Mouse (Mus musculus) colon, adult 2 months (tissue): ENCODE results near the gene Gm21973. TPM values are rescaled to one million over a fixed set of nuclear protein-coding genes. Genes with fewer than 3 reads are reported as not detected.

Source experiments
- polyA plus RNA-seq: library from polyadenylated mRNA; depleted of rRNA; stranded (reverse); fragments of >200 nt; gene quantifications from 2 replicates; pipeline ENCODE4 v1.2.3, GENCODE M21; 2012; rRNA removed

Gene Gm21973
- polyA plus RNA-seq = not detected in 2 replicates

DNA sequence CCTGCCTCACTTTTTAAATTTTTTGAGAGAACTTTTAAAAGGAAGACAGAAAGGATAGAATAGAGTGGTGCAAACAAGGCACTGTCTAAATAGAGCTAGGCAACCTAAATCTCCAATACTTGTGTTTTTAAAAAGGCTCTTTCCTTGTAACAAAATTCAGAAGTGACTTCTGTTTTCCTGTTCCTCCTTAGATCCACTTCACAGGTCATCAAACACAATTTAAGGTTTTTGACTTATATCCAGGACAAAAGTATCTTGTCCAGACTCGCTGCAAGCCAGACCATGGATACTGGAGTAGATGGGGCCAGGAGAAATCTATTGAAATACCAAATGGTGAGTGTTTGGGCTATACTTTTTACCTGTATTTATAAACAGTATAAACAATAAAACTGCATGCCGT is at the start of gene Gm21973:
Gene Gm21973, plus strand, starts transcription at position 301 of the 400 bp plus-strand sequence.

GRCm38 (mm10) chr15:10358039-10358948 is 33.1 kb downstream of the Gm21973 start, which contains the start of gene Agxt2:
TSS of gene Agxt2 (plus strand) at chr15:10358532.

Other genes with a start within 250 kb of the Gm21973 start
- 0.91 and 1.3 TPM in 2 replicates for gene Prlr, start 148.1 kb upstream of the Gm21973 start, polyA plus RNA-seq
- not detected in 2 replicates for gene Agxt2, start 33.2 kb downstream of the Gm21973 start, polyA plus RNA-seq
- 1.1 and 1.2 TPM in 2 replicates for gene Dnajc21, start 145.1 kb downstream of the Gm21973 start, polyA plus RNA-seq
- gene Brix1, start 160.6 kb downstream of the Gm21973 start, polyA plus RNA-seq = 0.28 and 0.64 TPM in 2 replicates
- 4.0 and 6.4 TPM in 2 replicates for gene Rad1, start 160.6 kb downstream of the Gm21973 start, polyA plus RNA-seq
- not detected in 2 replicates for gene Ttc23l, start 233.3 kb downstream of the Gm21973 start, polyA plus RNA-seq